Mouse (Mus musculus) hindbrain, embryonic 16.5 days (tissue): ENCODE results near the gene Snx33. TPM values are rescaled to one million over a fixed set of nuclear protein-coding genes. Genes with fewer than 3 reads are reported as not detected.

ENCODE experiments used
- ATAC-seq: fragments of 200-750 bp; cut with Nextera tagmentation; 2 replicates; pipeline ENCODE4 v1.8.0; 2017; ENCODE audit warnings: moderate TSS enrichment, moderate library complexity
- H3K27ac ChIP-seq: fragments of 300-500 bp; sonication (generic); 2 replicates; pipeline ENCODE4 v1.5.1; 2014; ENCODE audit warnings: low read depth, mild to moderate bottlenecking, control low read depth, low read length, moderate library complexity
- H3K27me3 ChIP-seq: fragments of 300-500 bp; sonication (generic); replicated peaks from 2 replicates; pipeline ENCODE4 v1.6.1; 2014; ENCODE audit warnings: low read length; ENCODE audit not compliant: control insufficient read depth, insufficient read depth
- H3K36me3 ChIP-seq: fragments of 300-500 bp; sonication (generic); 2 replicates; pipeline ENCODE4 v1.6.1; 2014; ENCODE audit warnings: mild to moderate bottlenecking, low read length, moderate library complexity, mixed read lengths; ENCODE audit not compliant: control insufficient read depth, insufficient read depth
- H3K4me1 ChIP-seq: fragments of 300-500 bp; sonication (generic); 2 replicates; pipeline ENCODE4 v1.6.1; 2014; ENCODE audit warnings: low read depth, low read length; ENCODE audit not compliant: control insufficient read depth, insufficient read depth
- H3K4me2 ChIP-seq: fragments of 300-500 bp; sonication (generic); 2 replicates; pipeline ENCODE4 v1.6.1; 2014; ENCODE audit warnings: mild to moderate bottlenecking, low read length, control low read depth, moderate library complexity
- H3K4me3 ChIP-seq: fragments of 300-500 bp; sonication (generic); 2 replicates; pipeline ENCODE4 v1.5.1; 2014; ENCODE audit warnings: mild to moderate bottlenecking, low read length, control low read depth, moderate library complexity
- H3K9ac ChIP-seq: fragments of 300-500 bp; sonication (generic); 2 replicates; pipeline ENCODE4 v1.6.1; 2014; ENCODE audit warnings: low read depth, mild to moderate bottlenecking, control low read depth, low read length, moderate library complexity
- H3K9me3 ChIP-seq: fragments of 300-500 bp; sonication (generic); 2 replicates; pipeline ENCODE4 v1.6.1; 2014; ENCODE audit warnings: mild to moderate bottlenecking, low read length, moderate library complexity; ENCODE audit not compliant: control insufficient read depth
- WGBS: fragments of 180-500 bp; shearing (Covaris S2); extraction: QIAGEN DNeasy Blood & Tissue Kit; methylation state at CpG from one replicate; pipeline ENCODE4 v1.1.7; 2014; 5-methylcytosine and 5-hydroxymethylcytosine counted together
- polyA plus RNA-seq: library from polyadenylated mRNA; unstranded; fragments of >200 nt; fragmentation: Nextera tagmentation; extraction: Ambion mirVana; gene quantifications from 2 replicates; pipeline ENCODE4 v1.2.1, GENCODE M21; 2015

Snx33 gene
- polyA plus RNA-seq, 1 experiment from 2014 or later: 3.0 TPM

GRCm38 (mm10) chr9:56889817-56890216, 38.4 kb downstream of the Snx33 start:
- Histone ChIP-seq H3K27me3 (no peaks in the 10 kb centered on the region; the same call in 1 of the 2 replicates), H3K4me3 (peak overlapping the region; percentile 27), H3K9ac (peak overlapping the region; percentile 28), H3K27ac (no peak overlapping the region), H3K36me3 (no peaks in the 10 kb centered on the region), H3K4me1 (peaks cover 7% of the 10 kb centered on the region; the same call in 1 of the 2 replicates), H3K9me3 (no peaks in the 10 kb centered on the region), H3K4me2 (peak overlapping the region; percentile 57)
- peak; percentile 83 for ATAC-seq
- WGBS: 6% methylated on average over 14 of the region's 14 CpGs

GRCm38 (mm10) chr9:56887581-56887980, 40.6 kb downstream of the Snx33 start:
- no peak for ATAC-seq
- H3K4me3 ChIP-seq: no peak overlapping the region
- H3K4me1 ChIP-seq: no peaks in the 10 kb centered on the region; the same call in none of the 2 replicates
- no peaks in the 10 kb centered on the region; the same call in 1 of the 2 replicates for H3K27me3 ChIP-seq
- H3K4me2 ChIP-seq: no peak overlapping the region
- H3K36me3 ChIP-seq: no peaks in the 10 kb centered on the region
- no peak overlapping the region for H3K27ac ChIP-seq
- 94% methylated on average over 16 of the region's 16 CpGs for whole genome bisulfite sequencing
- H3K9ac ChIP-seq: no peak overlapping the region
- no peaks in the 10 kb centered on the region for H3K9me3 ChIP-seq

GRCm38 (mm10) chr9:56886601-56887000, 41.6 kb downstream of the Snx33 start:
- Histone ChIP-seq H3K36me3 (no peaks in the 10 kb centered on the region), H3K4me1 (no peaks in the 10 kb centered on the region; the same call in none of the 2 replicates), H3K9ac (no peak overlapping the region; the same call in 1 of the 2 replicates), H3K27ac (no peak overlapping the region), H3K4me2 (no peak overlapping the region), H3K9me3 (no peaks in the 10 kb centered on the region), H3K27me3 (no peaks in the 10 kb centered on the region; the same call in 1 of the 2 replicates), H3K4me3 (no peak overlapping the region)
- ATAC-seq: no peak
- 91% methylated on average over 15 of the region's 15 CpGs for WGBS

- no peaks in the 10 kb centered on the region; the same call in none of the 2 replicates for H3K4me1 ChIP-seq
- H3K4me2 ChIP-seq: no peak overlapping the region
- WGBS: 62% methylated on average over 13 of the region's 13 CpGs
- no peaks in the 10 kb centered on the region for H3K9me3 ChIP-seq
- no peak overlapping the region for H3K27ac ChIP-seq
- no peaks in the 10 kb centered on the region for H3K36me3 ChIP-seq
- no peak overlapping the region; the same call in 1 of the 2 replicates for H3K9ac ChIP-seq
- no peak for ATAC-seq
- no peak overlapping the region for H3K4me3 ChIP-seq
- no peaks in the 10 kb centered on the region; the same call in 1 of the 2 replicates for H3K27me3 ChIP-seq
Measured at GRCm38 (mm10) chr9:56886113-56886512, 42.1 kb downstream of the Snx33 start.

- WGBS: 89% methylated on average over 4 of the region's 4 CpGs
- no peak overlapping the region for H3K27ac ChIP-seq
- H3K4me1 ChIP-seq: no peaks in the 10 kb centered on the region; the same call in none of the 2 replicates
- H3K27me3 ChIP-seq: no peaks in the 10 kb centered on the region
- no peak overlapping the region for H3K4me2 ChIP-seq
- no peaks in the 10 kb centered on the region for H3K9me3 ChIP-seq
- H3K9ac ChIP-seq: no peak overlapping the region
- ATAC-seq: no peak
- H3K36me3 ChIP-seq: no peaks in the 10 kb centered on the region
- H3K4me3 ChIP-seq: no peak overlapping the region
Measured at GRCm38 (mm10) chr9:56884328-56884727, 43.8 kb downstream of the Snx33 start.

- H3K27me3 ChIP-seq: no peaks in the 10 kb centered on the region
- no peaks in the 10 kb centered on the region for H3K9me3 ChIP-seq
- no peaks in the 10 kb centered on the region; the same call in none of the 2 replicates for H3K4me1 ChIP-seq
- no peaks in the 10 kb centered on the region for H3K36me3 ChIP-seq
- ATAC-seq: no peak
- H3K4me3 ChIP-seq: no peak overlapping the region
- no peak overlapping the region for H3K9ac ChIP-seq
- no peak overlapping the region for H3K4me2 ChIP-seq
- no peak overlapping the region for H3K27ac ChIP-seq
- WGBS: 83% methylated on average over 7 of the region's 7 CpGs
Measured at GRCm38 (mm10) chr9:56883470-56883869, 44.7 kb downstream of the Snx33 start.

GRCm38 (mm10) chr9:56882818-56883217, 45.4 kb downstream of the Snx33 start:
- no peaks in the 10 kb centered on the region; the same call in none of the 2 replicates for H3K4me1 ChIP-seq
- WGBS: 81% methylated on average over 12 of the region's 12 CpGs
- no peaks in the 10 kb centered on the region for H3K36me3 ChIP-seq
- no peak overlapping the region; the same call in 1 of the 2 replicates for H3K9ac ChIP-seq
- no peak for ATAC-seq
- H3K27ac ChIP-seq: no peak overlapping the region
- no peaks in the 10 kb centered on the region for H3K27me3 ChIP-seq
- no peaks in the 10 kb centered on the region for H3K9me3 ChIP-seq
- H3K4me2 ChIP-seq: no peak overlapping the region
- H3K4me3 ChIP-seq: no peak overlapping the region

GRCm38 (mm10) chr9:56882283-56882682, 45.9 kb downstream of the Snx33 start:
- Histone ChIP-seq H3K4me2 (no peak overlapping the region), H3K4me1 (no peaks in the 10 kb centered on the region; the same call in none of the 2 replicates), H3K27me3 (no peaks in the 10 kb centered on the region), H3K36me3 (no peaks in the 10 kb centered on the region), H3K9me3 (no peaks in the 10 kb centered on the region), H3K4me3 (no peak overlapping the region), H3K27ac (peak overlapping the region; percentile 12; the same call in 1 of the 2 replicates), H3K9ac (no peak overlapping the region; the same call in 1 of the 2 replicates)
- 50% methylated on average over 4 of the region's 4 CpGs for WGBS
- no peak for ATAC-seq

- Histone ChIP-seq H3K27ac (no peak overlapping the region), H3K9ac (no peak overlapping the region), H3K4me1 (peaks cover 3% of the 10 kb centered on the region), H3K27me3 (no peaks in the 10 kb centered on the region), H3K9me3 (no peaks in the 10 kb centered on the region), H3K4me2 (no peak overlapping the region), H3K36me3 (no peaks in the 10 kb centered on the region), H3K4me3 (no peak overlapping the region)
- ATAC-seq: peak; percentile 37
- 80% methylated on average over 3 of the region's 3 CpGs for WGBS
Measured at GRCm38 (mm10) chr9:56881539-56882082, 46.6 kb downstream of the Snx33 start.
